Mouse (Mus musculus): ENCODE results near the gene Ubox5. TPM values are rescaled to one million over a fixed set of nuclear protein-coding genes. Genes with fewer than 3 reads are reported as not detected.

Ubox5 gene
- polyA plus RNA-seq, 1 experiment: 7.3 TPM

DNA sequence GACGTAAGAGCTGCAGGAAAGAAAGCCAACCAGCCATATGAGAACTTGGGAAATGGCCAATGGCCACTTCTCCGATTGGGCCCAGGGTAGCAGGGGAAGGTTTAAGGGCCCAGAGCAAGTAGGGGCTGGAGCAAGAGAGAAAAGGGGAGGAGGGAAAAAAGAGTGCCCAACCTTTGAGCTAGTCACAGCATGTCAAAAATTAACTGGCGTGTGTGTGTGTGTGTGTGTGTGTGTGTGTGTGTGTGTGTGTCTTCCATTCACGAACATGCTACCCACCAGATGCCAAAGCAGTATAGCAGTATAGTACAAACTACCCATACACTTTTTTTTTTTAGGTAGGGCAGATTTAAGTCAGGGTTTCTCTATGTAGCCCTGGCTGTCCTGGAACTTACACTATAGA is 60.9 kb downstream of the Ubox5 start:
- 43% methylated on average over 4 of the region's 4 CpGs for WGBS
- Histone ChIP-seq H3K4me1 (ENCODE audit: control insufficient read depth, insufficient read depth, low read length) (peaks cover 5% of the 10 kb centered on the region; the same call in 1 of the 2 replicates), H3K27me3 (replicated peaks; ENCODE audit: control insufficient read depth, insufficient read depth, low read length) (no peaks in the 10 kb centered on the region), H3K4me3 (ENCODE audit: insufficient read depth, low read depth, low read length) (no peak overlapping the region), H3K27ac (ENCODE audit: insufficient read depth, low read depth, low read length) (no peak overlapping the region), H3K36me3 (ENCODE audit: control insufficient read depth, insufficient read depth, low read length) (no peaks in the 10 kb centered on the region)
- peak; percentile 65 for DNase-seq
- TF ChIP-seq POLR2A (IDR thresholded peaks at IDR 0.05; ENCODE audit: low read depth, low read length) (no peak), CTCF (conservative IDR thresholded peaks at IDR 0.05; ENCODE audit: insufficient read depth, insufficient read length, low read depth, low read length) (no peak)

DNA sequence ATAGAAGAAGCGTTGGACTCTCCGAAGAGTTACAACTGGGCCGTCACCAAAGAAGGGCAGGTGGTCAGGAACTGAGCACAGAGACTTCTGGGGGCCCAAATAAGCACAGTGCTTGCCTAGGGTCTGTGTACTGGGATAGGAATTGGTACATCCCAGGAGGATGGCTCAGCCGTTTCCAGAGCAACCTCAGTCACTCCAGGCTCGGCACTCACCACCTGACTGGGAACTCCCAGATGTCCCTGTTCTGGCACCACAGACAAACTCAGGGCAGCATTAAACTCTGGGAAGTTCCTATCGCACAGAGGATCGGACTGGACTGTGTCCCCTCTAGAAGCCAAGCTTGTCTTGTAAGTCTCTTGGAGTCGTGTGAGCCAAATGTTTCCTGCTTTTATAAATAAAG is 64.9 kb downstream of the Ubox5 start:
- Histone ChIP-seq H3K4me3 (ENCODE audit: insufficient read depth, low read depth, low read length) (no peak overlapping the region), H3K27me3 (replicated peaks; ENCODE audit: control insufficient read depth, insufficient read depth, low read length) (no peaks in the 10 kb centered on the region), H3K4me1 (ENCODE audit: control insufficient read depth, insufficient read depth, low read length) (peaks cover 11% of the 10 kb centered on the region; the same call in 1 of the 2 replicates), H3K36me3 (ENCODE audit: control insufficient read depth, insufficient read depth, low read length) (no peaks in the 10 kb centered on the region), H3K27ac (ENCODE audit: insufficient read depth, low read depth, low read length) (no peak overlapping the region)
- WGBS: 79% methylated on average over 8 of the region's 8 CpGs
- TF ChIP-seq CTCF (conservative IDR thresholded peaks at IDR 0.05; ENCODE audit: insufficient read depth, insufficient read length, low read depth, low read length) (no peak), POLR2A (IDR thresholded peaks at IDR 0.05; ENCODE audit: low read depth, low read length) (no peak)
- DNase-seq: no peak

GRCm38 (mm10) chr2:130564063-130564462 is 65.8 kb downstream of the Ubox5 start:
- no peaks in the 10 kb centered on the region for H3K27me3 ChIP-seq (replicated peaks; ENCODE audit: control insufficient read depth, insufficient read depth, low read length)
- H3K4me1 ChIP-seq (ENCODE audit: control insufficient read depth, insufficient read depth, low read length): peaks cover 11% of the 10 kb centered on the region; the same call in 1 of the 2 replicates
- DNase-seq: no peak
- peak overlapping the region; percentile 10; the same call in 1 of the 2 replicates for H3K27ac ChIP-seq (ENCODE audit: insufficient read depth, low read depth, low read length)
- no peak for TF ChIP-seq POLR2A (IDR thresholded peaks at IDR 0.05; ENCODE audit: low read depth, low read length)
- peak overlapping the region; percentile 86 for H3K4me3 ChIP-seq (ENCODE audit: insufficient read depth, low read depth, low read length)
- H3K36me3 ChIP-seq (ENCODE audit: control insufficient read depth, insufficient read depth, low read length): no peaks in the 10 kb centered on the region
- WGBS: under 1% methylated on average over 23 of the region's 23 CpGs

DNA sequence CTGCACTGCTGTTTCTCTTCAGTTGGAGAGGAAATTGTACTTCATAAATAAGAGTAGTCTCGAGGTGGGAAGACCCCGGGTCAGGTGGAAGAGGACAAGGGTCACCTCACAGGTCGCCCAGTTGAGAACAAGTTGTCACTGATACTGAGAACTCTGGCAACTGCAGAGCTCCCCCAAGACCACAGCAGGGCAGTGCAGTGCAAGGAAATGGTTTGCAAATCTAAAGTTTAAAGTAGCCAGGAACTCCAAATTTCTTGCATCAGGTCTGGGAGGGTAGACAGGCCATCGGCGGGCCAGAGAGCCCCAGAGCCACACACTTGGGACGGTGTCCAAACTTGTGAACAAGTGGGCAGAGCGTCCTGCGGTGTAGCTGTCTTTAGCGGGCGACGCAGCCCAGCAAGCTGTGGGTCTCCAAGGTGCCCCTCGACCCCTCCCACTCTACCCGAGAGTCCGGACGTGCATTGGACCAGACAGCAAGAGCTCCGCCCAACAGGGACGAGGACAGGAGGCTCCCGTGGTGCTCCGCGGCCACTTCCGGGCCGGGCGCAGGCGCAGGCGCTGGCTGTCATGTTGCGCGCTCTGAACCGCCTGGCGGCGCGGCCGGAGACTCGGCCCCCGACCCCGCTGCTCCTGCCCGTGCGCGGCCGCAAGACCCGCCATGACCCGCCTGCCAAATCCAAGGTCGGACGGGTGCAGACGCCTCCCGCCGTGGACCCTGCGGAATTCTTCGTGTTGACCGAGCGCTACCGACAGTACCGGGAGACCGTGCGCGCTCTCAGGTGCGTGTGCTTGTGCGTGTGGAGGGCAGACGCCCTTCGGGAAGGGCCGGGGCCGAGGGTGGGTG is 66.4 kb downstream of the Ubox5 start, which contains the start of gene Mrps26:
Gene Mrps26 (plus strand): TSS at position 531 of the 844 bp plus-strand sequence.
- peak within 1 kb of the TSS; percentile 86 for H3K4me3 ChIP-seq (ENCODE audit: insufficient read depth, low read depth, low read length)
- WGBS: under 1% methylated on average over 61 of the region's 61 CpGs
- peak within 1 kb of the TSS; percentile 77 for H3K27ac ChIP-seq (ENCODE audit: insufficient read depth, low read depth, low read length)
- no peaks in the 10 kb centered on the region for H3K36me3 ChIP-seq (ENCODE audit: control insufficient read depth, insufficient read depth, low read length)
- DNase-seq: peak; percentile 97
- no peaks in the 10 kb centered on the region for H3K27me3 ChIP-seq (replicated peaks; ENCODE audit: control insufficient read depth, insufficient read depth, low read length)
- TF ChIP-seq CTCF (conservative IDR thresholded peaks at IDR 0.05; ENCODE audit: insufficient read depth, insufficient read length, low read depth, low read length): peak; percentile 48
- TF ChIP-seq POLR2A (IDR thresholded peaks at IDR 0.05; ENCODE audit: low read depth, low read length): peak; percentile 56
- H3K4me1 ChIP-seq (ENCODE audit: control insufficient read depth, insufficient read depth, low read length): peaks cover 8% of the 10 kb centered on the region; the same call in 1 of the 2 replicates

- Histone ChIP-seq H3K4me1 (ENCODE audit: control insufficient read depth, insufficient read depth, low read length) (peaks cover 8% of the 10 kb centered on the region; the same call in 1 of the 2 replicates), H3K36me3 (ENCODE audit: control insufficient read depth, insufficient read depth, low read length) (no peaks in the 10 kb centered on the region; the same call in 1 of the 2 replicates), H3K27me3 (replicated peaks; ENCODE audit: control insufficient read depth, insufficient read depth, low read length) (no peaks in the 10 kb centered on the region), H3K4me3 (ENCODE audit: insufficient read depth, low read depth, low read length) (no peak overlapping the region), H3K27ac (ENCODE audit: insufficient read depth, low read depth, low read length) (no peak overlapping the region)
- DNase-seq: no peak
- no peak for TF ChIP-seq CTCF (conservative IDR thresholded peaks at IDR 0.05; ENCODE audit: insufficient read depth, insufficient read length, low read depth, low read length)
- no peak for TF ChIP-seq POLR2A (IDR thresholded peaks at IDR 0.05; ENCODE audit: low read depth, low read length)
- 76% methylated on average over 2 of the region's 2 CpGs for WGBS
Observed at GRCm38 (mm10) chr2:130558015-130558414, 71.8 kb downstream of the Ubox5 start.

GRCm38 (mm10) chr2:130557462-130557861 is 72.4 kb downstream of the Ubox5 start:
- TF ChIP-seq POLR2A (IDR thresholded peaks at IDR 0.05; ENCODE audit: low read depth, low read length) (no peak), CTCF (conservative IDR thresholded peaks at IDR 0.05; ENCODE audit: insufficient read depth, insufficient read length, low read depth, low read length) (no peak)
- no peak for DNase-seq
- no peak overlapping the region for H3K4me3 ChIP-seq (ENCODE audit: insufficient read depth, low read depth, low read length)
- 95% methylated on average over 2 of the region's 2 CpGs for WGBS
- H3K27me3 ChIP-seq (replicated peaks; ENCODE audit: control insufficient read depth, insufficient read depth, low read length): no peaks in the 10 kb centered on the region
- H3K36me3 ChIP-seq (ENCODE audit: control insufficient read depth, insufficient read depth, low read length): no peaks in the 10 kb centered on the region; the same call in 1 of the 2 replicates
- peaks cover 3% of the 10 kb centered on the region; the same call in 1 of the 2 replicates for H3K4me1 ChIP-seq (ENCODE audit: control insufficient read depth, insufficient read depth, low read length)
- no peak overlapping the region for H3K27ac ChIP-seq (ENCODE audit: insufficient read depth, low read depth, low read length)

DNA sequence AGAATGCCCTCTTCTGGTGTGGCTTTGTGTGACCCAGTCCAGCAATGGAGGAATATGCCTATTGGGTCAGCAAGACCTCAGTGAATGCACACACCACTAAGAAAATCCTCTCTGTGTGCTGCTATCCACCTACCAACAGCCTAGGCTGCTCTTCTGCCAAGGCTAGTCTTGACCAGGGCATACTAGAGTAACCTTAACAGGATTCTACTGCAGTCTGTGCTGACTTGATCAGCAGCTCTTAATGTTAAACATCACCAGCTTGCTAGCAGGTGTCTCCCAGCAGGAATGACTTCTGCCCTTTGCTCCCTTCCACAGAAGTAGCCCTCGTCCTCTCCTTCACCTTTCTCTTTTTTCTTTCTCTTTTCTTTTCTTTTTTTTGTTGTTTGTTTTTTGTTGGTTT is 73.5 kb downstream of the Ubox5 start:
- WGBS: 57% methylated on average over 1 of the region's 1 CpGs
- no peaks in the 10 kb centered on the region for H3K27me3 ChIP-seq (replicated peaks; ENCODE audit: control insufficient read depth, insufficient read depth, low read length)
- TF ChIP-seq CTCF (conservative IDR thresholded peaks at IDR 0.05; ENCODE audit: insufficient read depth, insufficient read length, low read depth, low read length) (no peak), POLR2A (IDR thresholded peaks at IDR 0.05; ENCODE audit: low read depth, low read length) (no peak)
- peaks cover 2% of the 10 kb centered on the region; the same call in 1 of the 2 replicates for H3K36me3 ChIP-seq (ENCODE audit: control insufficient read depth, insufficient read depth, low read length)
- H3K4me1 ChIP-seq (ENCODE audit: control insufficient read depth, insufficient read depth, low read length): peaks cover 3% of the 10 kb centered on the region; the same call in 1 of the 2 replicates
- H3K4me3 ChIP-seq (ENCODE audit: insufficient read depth, low read depth, low read length): no peak overlapping the region
- peak; percentile 70 for DNase-seq
- H3K27ac ChIP-seq (ENCODE audit: insufficient read depth, low read depth, low read length): no peak overlapping the region
